Mouse (Mus musculus) kidney, postnatal 25 days (tissue): ENCODE data around the gene Nlrc3.

ENCODE experiments used
- DNase-seq, 2 experiments: peaks; one replicate each; pipeline ENCODE4 v3.0.0; 2021; ENCODE audit warnings: mixed read lengths in 2 of 2

The Nlrc3 gene

GRCm38 (mm10) chr16:3928582-3928981 is 47.9 kb downstream of the Nlrc3 start:
- no peak for DNase-seq

GRCm38 (mm10) chr16:3923966-3924365 is 52.5 kb downstream of the Nlrc3 start:
- no peak for DNase-seq

GRCm38 (mm10) chr16:3923515-3923914 is 52.9 kb downstream of the Nlrc3 start:
- no peak for DNase-seq

- DNase-seq = no peak
Observed at GRCm38 (mm10) chr16:3920756-3921155, 55.7 kb downstream of the Nlrc3 start.

- no peak for DNase-seq
Observed at GRCm38 (mm10) chr16:3909118-3909517, 67.3 kb downstream of the Nlrc3 start.

- DNase-seq = peak; percentile 97 to 98
Observed at GRCm38 (mm10) chr16:3908537-3909111, 67.8 kb downstream of the Nlrc3 start, which contains the start of the genes 1700037C18Rik and Cluap1. TSS of gene 1700037C18Rik (minus strand) at chr16:3908689. TSS of gene Cluap1 (plus strand) at chr16:3908801.

GRCm38 (mm10) chr16:3907471-3907870 is 69.0 kb downstream of the Nlrc3 start:
- no peak for DNase-seq

GRCm38 (mm10) chr16:3896553-3896952 is 79.9 kb downstream of the Nlrc3 start:
- no peak for DNase-seq

- no peak for DNase-seq
Observed at GRCm38 (mm10) chr16:3896046-3896445, 80.4 kb downstream of the Nlrc3 start.

GRCm38 (mm10) chr16:3895173-3895792 is 81.1 kb downstream of the Nlrc3 start:
- DNase-seq = peak; percentile 17 to 51
